Mouse (Mus musculus): ENCODE measurements around the gene Npr2. TPM values are rescaled to one million over a fixed set of nuclear protein-coding genes. Genes with fewer than 3 reads are reported as not detected.
"Not testable (repeated sequence)": the region's sequence is repeated elsewhere in the genome, so short reads cannot be mapped to it uniquely, and the experiment has no call there.

The Npr2 gene
- total RNA-seq (2017) = 0.19 to 0.38 TPM in 2 of 3 replicates, not detected in the other

DNA sequence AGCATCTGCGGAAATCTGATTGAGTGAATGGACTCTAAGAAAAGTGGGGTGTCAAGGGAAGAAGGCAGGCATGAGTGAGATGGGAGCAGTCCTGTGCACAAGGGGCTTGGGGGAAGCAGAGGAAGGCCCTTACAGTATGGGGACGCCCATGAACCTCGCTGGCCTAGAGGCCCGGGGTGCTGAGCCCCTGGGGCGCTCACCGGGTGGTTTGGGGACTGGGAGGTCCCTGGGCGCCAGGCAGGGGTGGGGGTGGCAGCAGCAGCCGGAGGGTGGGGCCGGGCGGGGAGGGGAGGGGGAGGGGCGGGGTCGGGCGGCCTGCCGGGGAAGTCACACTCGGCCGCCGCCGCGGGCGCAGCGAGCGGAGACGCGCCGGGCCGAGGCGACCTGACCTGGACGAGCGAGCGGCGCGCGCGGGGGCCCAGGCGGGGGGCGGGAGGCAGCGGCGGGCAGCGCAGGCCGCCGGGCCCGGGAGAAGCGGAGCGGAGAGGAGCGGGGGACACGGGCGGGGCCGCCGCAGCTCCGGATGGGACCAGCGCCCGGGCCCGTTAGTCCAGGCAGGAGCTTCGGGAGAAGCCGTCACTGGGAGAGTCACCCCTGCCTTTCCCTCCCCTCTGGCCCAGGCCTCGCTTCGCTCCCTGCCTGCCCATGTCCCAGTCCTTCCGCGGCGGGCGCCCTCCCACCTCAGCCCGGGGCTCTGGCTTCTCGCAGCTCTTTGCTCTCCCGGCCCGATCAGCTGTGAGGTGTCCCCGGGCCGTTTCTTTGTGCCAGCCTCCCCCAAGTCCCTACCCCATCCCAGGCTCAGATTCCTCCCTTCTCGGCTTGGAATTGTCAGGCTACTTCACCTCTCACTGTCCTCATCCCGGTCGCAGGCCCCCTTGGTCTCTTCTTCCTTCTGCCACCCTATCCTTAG, at the start of gene Npr2:
Gene Npr2, plus strand, starts transcription at position 890 of the 910 bp plus-strand sequence.
- ATAC-seq (replicated peaks; ENCODE audit: insufficient number of reproducible peaks, low FRiP score, low TSS enrichment, poor library complexity, severe bottlenecking) = no peak

DNA sequence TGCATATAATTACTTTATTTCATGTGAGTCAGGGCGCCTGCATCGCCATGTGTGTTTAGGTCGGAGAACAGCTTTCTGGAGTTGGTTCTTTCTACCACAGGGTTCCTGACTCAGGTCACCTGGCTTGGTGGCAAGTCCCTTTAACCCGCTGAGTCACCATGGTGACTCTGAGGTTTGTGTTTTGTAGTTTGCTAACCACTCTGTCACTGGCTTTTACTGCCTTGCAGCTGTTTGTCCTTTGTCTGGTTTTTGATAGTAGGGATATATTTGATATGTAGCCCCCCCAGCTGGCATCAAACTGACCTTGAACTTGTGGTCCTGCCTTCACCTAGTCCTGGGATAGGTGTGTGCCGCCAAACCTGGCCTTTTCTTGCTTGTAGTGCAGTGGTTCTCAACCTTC, 49.5 kb upstream of the Npr2 start:
- no peak for ATAC-seq (replicated peaks; ENCODE audit: insufficient number of reproducible peaks, low FRiP score, low TSS enrichment, poor library complexity, severe bottlenecking)

DNA sequence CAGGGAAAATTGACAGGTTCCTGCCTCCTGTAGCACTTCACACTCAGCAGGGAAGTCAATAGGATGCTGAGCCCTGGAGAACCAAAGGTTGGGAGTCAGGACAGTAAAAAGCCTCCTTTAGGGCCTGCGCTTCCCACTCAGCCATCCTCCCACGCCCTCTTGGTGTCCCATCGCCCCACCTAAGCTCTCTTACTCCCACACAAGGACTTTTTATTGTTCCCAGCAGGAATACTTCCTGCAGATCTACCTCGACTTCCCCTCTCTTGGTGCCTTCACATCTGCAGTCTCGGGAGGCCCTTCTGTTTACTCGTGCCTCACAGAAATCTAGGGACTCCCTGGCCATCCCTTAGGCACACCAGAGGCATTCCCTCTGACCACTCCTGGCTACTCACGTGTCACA, 48.3 kb upstream of the Npr2 start:
- ATAC-seq (replicated peaks; ENCODE audit: insufficient number of reproducible peaks, low FRiP score, low TSS enrichment, poor library complexity, severe bottlenecking) = no peak

DNA sequence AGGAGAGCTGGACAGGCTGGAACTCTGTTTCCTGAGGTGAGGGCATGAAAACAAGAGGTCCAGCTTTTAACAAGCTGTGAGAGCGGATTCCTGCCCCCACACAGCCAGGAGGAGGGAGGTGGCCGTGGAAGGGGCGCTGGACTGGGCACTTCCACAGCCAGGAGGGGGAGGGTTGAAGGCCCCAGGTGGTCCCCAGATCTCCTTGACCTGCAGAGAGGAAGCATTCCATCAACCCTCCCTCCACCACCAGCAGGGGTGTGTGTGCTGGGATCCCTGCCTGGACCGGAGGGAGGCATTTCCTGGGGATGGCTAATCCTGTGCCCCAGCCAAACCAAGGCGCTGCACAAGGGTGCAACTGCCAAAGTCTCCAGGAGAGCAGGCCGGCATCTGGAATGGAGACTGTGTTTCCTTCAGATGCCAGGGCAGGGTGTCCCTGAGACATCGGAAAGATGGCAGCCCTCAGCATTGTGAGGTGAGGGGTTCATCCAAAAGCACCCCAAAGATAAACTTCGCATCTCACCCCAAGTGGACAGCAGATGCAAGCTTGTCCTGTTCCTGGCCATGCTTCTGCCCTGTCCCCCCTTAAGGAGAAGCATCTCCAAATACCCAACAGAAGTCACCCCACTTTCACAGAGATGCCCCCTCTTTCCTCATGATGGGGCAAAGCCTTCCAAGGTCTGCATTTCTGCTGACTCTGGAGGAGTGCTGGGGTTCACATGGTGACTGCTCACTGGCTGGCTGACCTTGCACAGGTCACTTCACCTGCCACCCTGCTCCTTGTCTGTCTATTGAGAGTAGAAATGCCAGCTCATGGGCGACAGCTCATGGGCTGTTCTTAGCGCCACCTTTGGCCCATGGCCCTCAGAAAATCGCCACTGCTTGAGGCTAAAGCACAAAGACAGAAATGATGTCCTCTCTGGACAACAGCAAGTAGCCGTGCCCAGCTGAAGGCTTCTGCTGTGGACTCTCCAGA, 47.0 kb upstream of the Npr2 start, which contains the start of gene Msmp:
Gene Msmp, minus strand, starts transcription at position 51 of the 973 bp plus-strand sequence.
- ATAC-seq (replicated peaks; ENCODE audit: insufficient number of reproducible peaks, low FRiP score, low TSS enrichment, poor library complexity, severe bottlenecking) = no peak

DNA sequence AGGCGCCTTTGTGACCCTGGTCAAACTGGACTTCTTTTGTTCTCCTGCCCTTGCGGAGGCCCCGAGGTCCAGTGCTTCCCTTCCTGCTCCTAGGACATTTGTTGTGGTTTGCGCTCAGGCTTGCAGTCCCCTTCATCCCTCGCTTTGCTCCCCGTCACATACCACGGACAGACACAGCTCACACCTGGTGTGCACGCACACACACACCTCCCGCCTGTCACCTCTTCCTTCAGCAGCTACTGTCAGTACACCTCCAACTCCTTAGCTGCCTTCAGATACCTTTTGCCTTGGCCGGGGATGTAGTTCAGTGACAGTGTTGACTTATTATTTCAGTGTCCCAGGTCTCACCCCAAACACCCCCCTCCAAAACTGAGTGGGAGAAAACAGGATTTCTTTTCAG, 46.1 kb upstream of the Npr2 start:
- no peak for ATAC-seq (replicated peaks; ENCODE audit: insufficient number of reproducible peaks, low FRiP score, low TSS enrichment, poor library complexity, severe bottlenecking)

DNA sequence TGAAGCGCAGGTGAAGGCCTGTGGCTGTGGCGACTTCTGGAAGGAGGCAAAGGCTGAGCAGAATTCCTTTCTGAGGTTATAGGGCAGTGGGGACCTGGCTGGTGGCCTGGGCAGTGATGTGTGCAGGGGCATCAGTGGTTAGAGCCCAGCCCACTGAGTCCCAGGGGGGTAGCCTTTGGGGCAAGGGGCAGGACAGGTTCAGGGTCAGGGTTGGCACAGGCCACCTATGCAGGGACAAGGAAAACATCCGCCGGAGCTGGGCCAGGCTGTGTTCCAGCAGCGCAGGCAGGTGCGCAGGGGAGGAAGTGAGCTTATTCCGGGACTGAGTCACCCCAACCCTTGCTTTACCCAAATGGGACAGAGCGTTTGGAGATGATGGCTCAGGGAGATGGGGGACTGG, 45.3 kb upstream of the Npr2 start:
- no peak for ATAC-seq (replicated peaks; ENCODE audit: insufficient number of reproducible peaks, low FRiP score, low TSS enrichment, poor library complexity, severe bottlenecking)

DNA sequence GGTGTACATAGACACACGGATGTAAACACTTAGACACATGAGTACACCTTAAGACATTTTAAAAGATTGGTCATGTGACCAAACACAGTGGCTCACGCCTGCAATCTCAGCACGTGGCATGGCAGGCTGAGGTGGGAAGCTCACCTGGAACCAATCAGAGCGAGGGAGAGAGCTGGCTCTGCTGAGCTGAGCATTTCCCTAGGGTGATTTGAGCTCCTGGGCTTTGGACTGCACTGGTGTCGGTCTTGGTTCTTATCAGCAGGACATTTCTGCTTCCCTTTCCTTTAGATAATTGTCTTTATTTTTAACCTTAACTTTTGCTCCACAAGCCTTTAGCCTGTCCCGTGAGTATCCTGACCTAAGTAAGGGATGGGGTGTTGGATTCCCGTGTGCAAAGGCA, 44.1 kb upstream of the Npr2 start:
- ATAC-seq (replicated peaks; ENCODE audit: insufficient number of reproducible peaks, low FRiP score, low TSS enrichment, poor library complexity, severe bottlenecking) = no peak

DNA sequence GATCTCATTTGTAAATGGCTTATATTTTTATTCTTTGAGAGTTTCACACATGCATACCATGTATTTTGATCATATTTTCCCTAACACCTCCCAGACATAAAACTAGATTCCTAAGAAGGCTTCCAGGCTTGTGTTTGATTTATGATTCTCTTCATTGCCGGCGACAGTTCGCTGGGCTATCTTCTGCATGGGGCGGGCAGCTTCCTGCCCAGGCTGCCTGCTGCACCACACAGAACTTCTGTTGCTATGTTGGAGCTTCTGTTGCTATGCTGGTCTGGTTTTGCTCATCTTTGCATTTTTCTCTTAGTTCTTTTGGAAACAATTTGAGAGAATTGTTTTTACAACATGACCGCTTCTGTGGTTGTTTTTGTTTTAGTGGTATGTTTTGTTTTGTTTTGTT, 40.2 kb upstream of the Npr2 start:
- no peak for ATAC-seq (replicated peaks; ENCODE audit: insufficient number of reproducible peaks, low FRiP score, low TSS enrichment, poor library complexity, severe bottlenecking)

DNA sequence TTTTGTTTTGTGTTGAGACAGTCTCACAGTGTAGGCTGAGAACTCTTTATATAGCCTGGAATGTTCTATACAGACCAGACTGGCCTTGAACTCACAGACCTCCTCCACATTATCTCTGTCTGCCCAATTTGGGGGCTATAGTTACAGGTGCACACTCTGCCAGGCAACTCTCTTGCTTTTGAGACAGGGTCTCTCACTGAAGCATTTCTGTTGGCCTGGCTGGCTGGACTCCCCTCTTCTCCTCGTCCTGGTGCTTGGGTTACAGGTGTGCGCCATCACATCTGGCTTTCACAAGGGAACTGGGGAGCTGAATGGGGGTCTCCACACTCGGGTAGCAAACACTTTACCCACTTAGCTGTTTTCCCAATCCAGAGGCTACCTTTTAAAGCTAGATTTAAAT, 39.8 kb upstream of the Npr2 start:
- ATAC-seq (replicated peaks; ENCODE audit: insufficient number of reproducible peaks, low FRiP score, low TSS enrichment, poor library complexity, severe bottlenecking) = no peak

DNA sequence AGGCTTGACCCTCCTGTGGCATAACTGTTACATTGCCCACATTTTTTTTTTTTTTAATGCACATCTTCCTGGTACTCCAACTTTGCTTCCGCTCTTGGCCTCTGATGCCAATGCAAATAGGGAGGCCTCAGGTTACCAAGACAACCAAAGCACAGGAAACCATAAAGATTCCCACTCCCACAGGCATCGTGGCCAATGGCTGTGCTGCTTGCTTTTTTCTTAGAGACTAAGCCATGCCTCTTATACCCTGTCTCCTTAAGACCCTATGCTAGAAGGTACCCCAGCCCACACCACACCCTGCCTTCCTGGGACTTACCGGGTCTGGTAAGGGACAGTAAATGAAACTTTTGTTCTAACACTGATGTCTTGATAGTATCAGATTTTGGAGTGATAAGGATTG, 38.3 kb upstream of the Npr2 start:
- ATAC-seq (replicated peaks; ENCODE audit: insufficient number of reproducible peaks, low FRiP score, low TSS enrichment, poor library complexity, severe bottlenecking) = no peak

DNA sequence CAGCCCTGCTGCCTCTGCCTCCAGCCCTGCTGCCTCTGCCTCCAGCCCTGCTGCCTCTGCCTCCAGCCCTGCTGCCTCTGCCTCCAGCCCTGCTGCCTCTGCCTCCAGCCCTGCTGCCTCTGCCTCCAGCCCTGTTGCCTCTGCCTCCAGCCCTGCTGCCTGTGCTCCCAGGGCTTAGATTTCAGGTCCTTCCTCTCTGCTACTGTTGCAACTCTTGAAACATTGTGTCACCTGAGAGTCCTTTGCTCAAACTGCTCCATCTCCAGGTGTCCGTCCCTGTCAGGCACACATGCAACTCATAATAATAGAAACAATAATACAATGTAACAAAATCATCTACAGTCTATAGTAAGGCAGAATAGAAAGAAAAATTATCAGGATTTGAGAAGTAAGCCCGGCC, 35.1 kb upstream of the Npr2 start:
- ATAC-seq (replicated peaks; ENCODE audit: insufficient number of reproducible peaks, low FRiP score, low TSS enrichment, poor library complexity, severe bottlenecking) = not testable (repeated sequence)

DNA sequence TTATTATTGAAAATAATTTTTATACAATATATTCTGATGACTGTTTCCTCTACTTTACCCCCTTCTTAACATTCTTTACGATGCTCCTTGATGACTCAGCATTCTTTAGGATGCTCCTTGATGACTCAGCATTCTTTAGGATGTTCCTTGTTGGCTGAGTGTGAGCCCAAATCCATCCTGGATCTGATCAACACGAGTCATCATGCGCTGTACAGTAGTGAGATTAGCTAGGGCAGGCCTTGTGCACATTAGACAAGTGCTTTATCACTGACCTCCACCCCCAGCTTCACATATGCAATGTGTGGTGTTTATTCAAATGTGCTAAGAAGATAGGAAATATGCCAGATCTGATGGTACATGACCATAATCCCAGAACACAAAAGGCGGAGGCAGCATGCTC, 33.5 kb upstream of the Npr2 start:
- ATAC-seq (replicated peaks; ENCODE audit: insufficient number of reproducible peaks, low FRiP score, low TSS enrichment, poor library complexity, severe bottlenecking) = no peak

DNA sequence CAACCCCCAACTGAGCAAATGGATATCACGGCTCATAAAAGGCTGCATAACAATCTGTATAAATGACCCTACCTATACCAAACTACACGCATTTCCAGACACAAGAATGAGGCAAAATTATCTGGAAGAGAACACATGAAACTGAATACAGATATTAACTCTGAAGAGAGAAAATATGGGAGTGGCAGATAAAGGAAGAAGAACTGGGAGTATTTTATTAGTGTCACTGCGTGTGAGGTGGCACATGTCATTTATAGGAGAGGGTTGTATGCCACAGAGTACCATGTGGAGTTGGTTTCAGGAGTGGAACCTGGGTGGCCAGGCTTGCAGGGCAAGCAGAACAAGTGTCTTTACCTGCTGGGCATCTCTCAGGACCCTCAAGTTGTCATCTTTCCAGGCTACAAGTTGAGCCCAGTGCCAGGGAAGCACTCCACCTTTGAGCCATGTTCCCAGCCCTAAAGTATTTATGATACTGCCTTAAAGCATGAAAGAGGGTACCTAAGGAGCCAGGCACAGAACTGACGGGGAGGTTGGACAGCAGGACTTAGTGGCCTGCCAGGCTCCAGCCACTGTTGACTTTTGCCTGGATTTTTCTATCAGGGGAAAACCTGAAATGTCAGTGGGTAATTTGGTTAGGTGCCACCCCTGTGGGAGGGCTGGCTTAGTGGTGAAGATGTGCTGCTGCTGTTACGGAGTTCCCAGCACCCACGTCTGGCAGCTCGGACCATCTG, 32.9 kb upstream of the Npr2 start:
- no peak for ATAC-seq (replicated peaks; ENCODE audit: insufficient number of reproducible peaks, low FRiP score, low TSS enrichment, poor library complexity, severe bottlenecking)

DNA sequence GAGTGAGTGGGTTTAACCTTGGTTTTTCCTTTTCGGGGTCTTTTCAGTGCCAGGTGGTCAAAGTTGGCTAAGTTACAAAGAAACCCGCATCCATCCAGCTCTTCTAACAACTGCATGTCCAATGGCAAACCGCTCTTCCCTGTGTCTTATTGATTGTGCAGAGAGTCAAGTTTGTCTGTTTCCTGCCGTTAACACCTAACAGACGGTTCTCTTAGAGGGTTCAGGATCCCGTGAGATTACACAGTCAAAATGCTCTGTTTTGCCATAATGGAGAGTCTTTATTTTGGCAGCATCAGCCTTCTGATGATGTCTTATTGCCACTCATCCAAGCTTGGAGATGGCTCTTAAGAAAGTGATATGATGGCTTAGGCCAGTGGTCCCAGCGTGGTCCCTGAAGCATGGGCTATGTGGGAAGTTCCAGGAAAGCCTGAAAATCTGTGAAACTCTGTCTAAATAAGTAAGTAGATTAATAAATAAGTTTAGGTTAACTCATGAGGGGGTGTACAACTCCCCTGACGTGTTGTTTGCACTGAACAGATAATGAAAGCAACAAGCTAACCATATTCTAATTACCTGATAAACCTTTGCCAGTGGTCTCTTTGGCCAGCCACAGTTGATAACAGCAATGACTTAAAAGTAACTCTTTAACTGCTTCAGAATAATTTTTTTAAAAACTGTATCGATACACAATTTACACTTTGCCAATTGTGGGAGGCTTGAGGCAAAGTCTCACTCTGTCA, 31.4 kb upstream of the Npr2 start:
- no peak for ATAC-seq (replicated peaks; ENCODE audit: insufficient number of reproducible peaks, low FRiP score, low TSS enrichment, poor library complexity, severe bottlenecking)

DNA sequence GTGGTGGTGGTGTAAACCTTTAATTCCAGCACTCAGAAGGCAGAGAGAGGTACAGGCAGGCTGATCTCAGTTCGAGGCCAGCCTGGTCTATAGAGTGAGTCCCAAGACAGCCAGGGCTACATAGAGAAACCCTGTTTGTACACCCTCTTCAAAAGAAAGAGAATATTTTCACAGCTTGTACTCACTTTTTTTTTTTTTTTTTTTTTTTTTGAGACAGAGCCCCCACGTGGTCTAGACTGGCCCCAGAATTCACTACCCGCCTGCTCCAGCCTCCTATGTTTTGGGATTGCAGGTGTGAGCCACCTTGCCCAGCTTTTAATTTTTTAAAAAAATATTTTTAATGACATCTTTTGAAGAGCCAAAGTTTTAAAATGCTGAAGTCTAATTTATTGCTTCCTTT, 27.6 kb upstream of the Npr2 start:
- ATAC-seq (replicated peaks; ENCODE audit: insufficient number of reproducible peaks, low FRiP score, low TSS enrichment, poor library complexity, severe bottlenecking) = no peak

DNA sequence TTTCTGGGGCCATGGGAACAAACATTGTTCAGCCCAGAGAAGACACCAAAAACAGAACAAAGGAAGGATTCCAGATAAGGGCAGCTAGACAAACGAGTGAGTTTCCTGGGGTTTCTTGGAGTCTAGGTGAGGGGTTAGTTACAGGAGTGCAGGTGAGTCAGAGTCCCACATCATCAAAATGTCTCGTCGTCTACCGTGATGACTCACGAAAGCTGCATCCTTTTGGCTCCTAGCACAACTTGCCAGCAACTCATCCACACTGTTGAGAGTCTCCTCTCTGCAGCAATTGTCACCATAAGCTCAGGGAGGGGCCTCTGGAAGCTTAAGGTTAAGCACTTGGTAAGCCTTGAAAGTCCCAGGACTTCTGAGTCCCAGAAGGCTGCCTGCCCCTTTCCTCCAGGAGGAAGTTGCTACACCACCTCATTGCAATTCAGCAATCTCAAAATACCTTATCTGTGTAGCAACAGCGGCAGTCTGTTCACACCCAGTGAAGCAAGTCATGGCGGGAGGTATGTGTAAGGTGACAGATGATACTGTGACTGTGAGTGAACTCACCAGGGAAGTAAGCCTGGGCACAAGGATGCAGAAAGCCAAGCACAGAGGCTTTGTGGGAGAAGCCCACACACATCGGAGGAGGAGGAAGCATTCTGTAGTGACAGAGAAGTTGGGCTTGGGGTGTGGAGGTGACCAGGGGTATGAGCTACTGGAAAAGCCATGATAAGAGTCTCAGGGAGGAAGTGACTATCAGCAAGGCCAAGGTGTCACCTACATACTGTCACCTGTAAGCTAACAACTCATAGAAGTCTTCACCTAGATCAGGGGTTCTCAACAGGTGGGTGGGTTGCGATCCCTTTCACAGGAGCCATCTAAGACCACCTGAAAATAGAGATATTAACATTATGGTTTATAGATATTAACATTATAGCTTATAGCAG, 26.7 kb upstream of the Npr2 start:
- ATAC-seq (replicated peaks; ENCODE audit: insufficient number of reproducible peaks, low FRiP score, low TSS enrichment, poor library complexity, severe bottlenecking) = no peak

DNA sequence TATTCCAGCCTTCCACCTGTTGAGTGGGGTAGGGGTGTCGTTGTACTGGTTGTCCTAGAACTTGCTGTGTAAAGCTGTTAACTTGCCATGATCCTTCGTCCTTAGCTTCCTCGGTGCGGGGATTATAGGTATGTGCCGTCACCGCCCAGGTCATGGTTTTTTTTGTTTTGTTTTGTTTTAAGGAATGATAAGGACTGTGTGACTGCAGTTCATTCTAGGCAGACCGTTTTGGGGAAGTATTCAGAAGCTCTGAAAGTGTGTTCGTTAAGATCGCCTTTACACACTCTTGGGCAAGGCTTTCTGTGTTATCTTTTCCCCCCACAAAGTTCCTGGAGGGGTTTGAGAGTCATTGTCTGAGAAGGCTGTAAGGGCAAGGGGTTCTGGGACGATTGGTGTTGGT, 19.2 kb upstream of the Npr2 start:
- ATAC-seq (replicated peaks; ENCODE audit: insufficient number of reproducible peaks, low FRiP score, low TSS enrichment, poor library complexity, severe bottlenecking) = no peak

All from monocyte, adult 5-6 weeks (primary cell).